Mouse (Mus musculus) cortical plate, adult 2 months (tissue): ENCODE results near the gene Gm12888. TPM values are rescaled to one million over a fixed set of nuclear protein-coding genes. Genes with fewer than 3 reads are reported as not detected.
"Not testable (repeated sequence)": the region's sequence is repeated elsewhere in the genome, so short reads cannot be mapped to it uniquely, and the experiment has no call there.

Experiments
- H3K27ac ChIP-seq: fragments of 200-500 bp; 2 replicates; pipeline ENCODE4 v1.5.1; 2012; ENCODE audit warnings: low read length, control low read depth, inconsistent platforms; ENCODE audit not compliant: insufficient read depth
- H3K4me1 ChIP-seq: fragments of 200-500 bp; 2 replicates; pipeline ENCODE4 v1.6.1; 2011; ENCODE audit warnings: low read length; ENCODE audit not compliant: control insufficient read depth, insufficient read depth
- H3K4me3 ChIP-seq: fragments of 200-500 bp; 2 replicates; pipeline ENCODE4 v1.5.1; 2011; ENCODE audit warnings: mild to moderate bottlenecking, low read length, control low read depth; ENCODE audit not compliant: insufficient read depth
- polyA plus RNA-seq: library from polyadenylated mRNA; depleted of rRNA; stranded (reverse); fragments of >200 nt; gene quantifications from 2 replicates; pipeline ENCODE4 v1.2.3, GENCODE M21; 2012; rRNA removed

The Gm12888 gene
- not detected in 2 replicates for polyA plus RNA-seq

DNA sequence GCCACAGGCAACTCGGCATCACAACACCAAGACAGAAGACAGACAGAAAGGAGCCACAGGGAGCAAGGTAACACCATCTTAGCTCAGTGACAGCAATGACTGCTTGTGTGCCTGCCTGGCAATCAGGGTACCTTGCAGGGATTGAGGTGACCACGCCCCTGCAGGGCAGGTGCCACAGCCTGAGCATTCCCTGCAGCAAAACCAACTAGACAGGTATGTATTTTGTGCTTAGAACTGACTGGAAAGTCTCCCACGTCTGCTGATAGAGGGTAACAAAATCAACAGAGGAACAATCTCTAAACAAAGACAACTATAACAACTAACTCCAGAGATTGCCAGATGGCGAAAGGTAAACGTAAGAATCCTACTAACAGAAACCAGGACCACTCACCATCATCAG, at the start of gene Gm12888:
Gene Gm12888, minus strand, starts transcription at position 101 of the 400 bp plus-strand sequence.
- not testable (repeated sequence) for H3K4me3 ChIP-seq, H3K4me1 ChIP-seq, H3K27ac ChIP-seq

Other genes with a start within 250 kb of the Gm12888 start
- 20.4 and 22.0 TPM in 2 replicates for gene Zmpste24, start 226.7 kb downstream of the Gm12888 start, polyA plus RNA-seq
- gene Tmco2, start 215.7 kb downstream of the Gm12888 start, polyA plus RNA-seq, result not detected in 2 replicates
- gene Rlf, start 109.8 kb downstream of the Gm12888 start, polyA plus RNA-seq, result 14.1 and 15.4 TPM in 2 replicates
- gene Gm12886, start 98.2 kb upstream of the Gm12888 start, polyA plus RNA-seq, result not detected in 2 replicates